Mouse (Mus musculus): Measurements from ENCODE around the gene Capn7. TPM values are rescaled to one million over a fixed set of nuclear protein-coding genes. Genes with fewer than 3 reads are reported as not detected.
A peak's percentile ranks its signal among the peaks of the same experiment; 100 is the strongest.

Gene Capn7
- polyA plus RNA-seq, 1 experiment from 2014 or later, result 53.1 TPM

DNA sequence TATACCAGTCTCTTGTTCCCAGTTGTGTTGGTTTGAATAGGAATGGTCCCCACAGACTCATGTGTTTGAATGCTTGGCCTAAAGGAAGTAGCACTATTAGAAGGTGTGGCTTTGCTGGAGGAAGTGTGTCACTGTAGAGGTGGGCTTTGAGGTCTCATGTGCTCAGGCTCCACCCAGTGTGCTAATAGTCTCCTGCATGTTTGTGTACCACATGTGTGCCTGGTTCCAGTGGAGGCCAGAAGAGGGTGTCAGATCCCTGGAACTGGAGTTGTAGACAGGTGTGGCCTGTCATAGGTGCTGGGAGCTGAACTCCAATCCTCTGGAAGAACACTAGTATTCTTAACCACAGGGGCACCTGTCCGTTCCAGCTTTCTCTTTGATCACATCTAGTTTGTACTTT is 9.2 kb upstream of the Capn7 start:
- WGBS, result 86% methylated on average over 1 of the region's 1 CpGs
- Histone ChIP-seq H3K4me1 (0 out of 2 replicates have a peak, but pooled peaks cover 3% of the 10 kb centered on the region), H3K36me3 (no peaks in the 10 kb centered on the region), H3K27me3 (no peaks in the 10 kb centered on the region), H3K9me3 (replicated peaks) (no peaks in the 10 kb centered on the region), H3K9ac (no peak overlapping the region), H3K4me3 (no peak overlapping the region), H3K27ac (no peak overlapping the region), H3K4me2 (replicated peaks) (no peak overlapping the region)
- no peak for ATAC-seq (ENCODE audit: low FRiP score)

DNA sequence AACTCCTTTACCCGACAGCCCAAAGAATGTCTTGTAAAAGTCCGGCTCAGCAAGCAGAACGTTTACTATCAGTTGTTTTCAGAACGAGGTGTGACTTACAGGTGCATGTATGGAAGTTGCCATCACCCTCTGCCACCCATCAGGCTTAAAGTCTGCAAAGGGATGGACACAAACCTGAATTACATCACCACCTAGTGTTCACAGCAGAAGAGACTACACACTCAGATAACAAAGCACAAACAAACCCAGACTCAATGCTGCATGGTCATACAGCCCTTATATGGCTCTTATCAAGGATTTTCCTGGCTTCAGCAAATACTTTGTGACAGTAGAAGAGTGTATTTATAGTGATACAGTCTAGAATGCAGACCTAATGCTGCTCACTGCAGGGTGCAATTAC is 8.8 kb upstream of the Capn7 start:
- ATAC-seq (ENCODE audit: low FRiP score), result no peak
- no peaks in the 10 kb centered on the region for H3K9me3 ChIP-seq (replicated peaks)
- H3K36me3 ChIP-seq, result no peaks in the 10 kb centered on the region
- no peak overlapping the region for H3K9ac ChIP-seq
- no peaks in the 10 kb centered on the region for H3K27me3 ChIP-seq
- 80% methylated on average over 4 of the region's 4 CpGs for WGBS
- H3K4me3 ChIP-seq, result no peak overlapping the region
- H3K27ac ChIP-seq, result no peak overlapping the region
- H3K4me2 ChIP-seq (replicated peaks), result no peak overlapping the region
- 0 out of 2 replicates have a peak, but pooled peaks cover 3% of the 10 kb centered on the region for H3K4me1 ChIP-seq

DNA sequence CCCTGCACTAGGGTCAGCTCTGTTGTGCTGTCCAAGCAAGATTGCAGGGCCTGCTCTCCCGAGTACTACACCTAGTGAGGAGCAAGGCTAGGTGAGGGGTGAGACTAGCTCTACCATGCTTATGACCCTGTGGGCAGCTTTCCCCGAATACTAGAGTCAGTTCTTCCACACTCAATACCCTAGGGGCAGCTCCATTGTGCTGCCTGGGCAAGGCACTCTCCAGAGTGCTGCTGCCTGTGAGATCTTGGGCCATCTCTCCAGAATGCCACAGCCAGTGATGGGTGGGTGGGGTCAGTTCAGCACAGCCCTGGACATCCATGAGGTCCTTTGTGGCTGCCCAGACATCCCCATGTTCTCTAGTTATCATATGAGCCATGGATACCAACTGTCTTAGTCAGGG is 6.7 kb upstream of the Capn7 start:
- H3K4me1 ChIP-seq, result no peaks in the 10 kb centered on the region
- H3K36me3 ChIP-seq, result no peaks in the 10 kb centered on the region
- H3K27me3 ChIP-seq, result no peaks in the 10 kb centered on the region
- no peak for ATAC-seq (ENCODE audit: low FRiP score)
- no peaks in the 10 kb centered on the region for H3K9me3 ChIP-seq (replicated peaks)
- H3K4me3 ChIP-seq, result no peak overlapping the region
- H3K27ac ChIP-seq, result no peak overlapping the region
- WGBS, result 46% methylated on average over 2 of the region's 2 CpGs
- no peak overlapping the region for H3K9ac ChIP-seq
- no peak overlapping the region for H3K4me2 ChIP-seq (replicated peaks)

DNA sequence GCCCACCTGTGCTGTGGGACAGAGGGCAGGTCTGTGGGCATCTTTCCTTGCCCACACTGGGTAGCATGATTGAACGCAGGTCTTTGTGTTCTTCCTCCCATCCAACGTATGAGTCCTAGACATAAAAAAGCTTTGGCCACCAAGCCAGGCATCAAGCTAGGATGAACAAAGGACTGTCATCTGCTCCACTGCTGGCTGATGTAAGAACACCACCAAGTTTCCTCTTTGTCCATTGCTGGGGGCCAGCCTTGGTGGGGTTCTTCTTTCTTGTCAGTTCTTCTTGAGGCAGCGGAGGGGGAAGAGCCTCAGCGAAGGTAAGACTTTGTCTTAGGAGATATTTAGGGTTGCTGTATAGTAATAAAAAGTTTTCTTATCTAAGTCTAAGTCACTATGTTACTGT is 5.5 kb upstream of the Capn7 start:
- no peak overlapping the region for H3K4me2 ChIP-seq (replicated peaks)
- H3K9ac ChIP-seq, result no peak overlapping the region
- no peaks in the 10 kb centered on the region for H3K27me3 ChIP-seq
- H3K4me3 ChIP-seq, result no peak overlapping the region
- no peaks in the 10 kb centered on the region for H3K36me3 ChIP-seq
- WGBS, result 73% methylated on average over 4 of the region's 4 CpGs
- no peaks in the 10 kb centered on the region for H3K4me1 ChIP-seq
- ATAC-seq (ENCODE audit: low FRiP score), result no peak
- H3K27ac ChIP-seq, result no peak overlapping the region
- H3K9me3 ChIP-seq (replicated peaks), result no peaks in the 10 kb centered on the region

DNA sequence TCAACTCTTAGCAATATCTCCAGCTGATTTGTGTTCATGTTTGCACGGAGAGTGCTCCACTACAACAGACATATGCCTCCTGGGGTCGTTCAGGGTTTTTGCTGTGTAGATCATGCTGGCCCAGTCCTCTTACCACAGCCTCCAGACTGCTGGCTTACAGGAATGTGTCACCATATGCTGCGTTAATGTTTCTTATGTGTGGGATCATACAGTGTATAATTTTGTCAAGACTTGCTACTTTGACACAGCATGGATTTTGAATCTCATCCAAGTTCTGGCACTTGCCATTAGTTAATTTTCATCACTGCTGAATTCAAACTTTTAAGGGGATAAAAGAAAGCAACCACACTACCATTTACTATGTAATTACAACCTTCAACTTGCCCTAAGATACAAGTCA is 673 bp upstream of the Capn7 start:
- 55% methylated on average over 3 of the region's 3 CpGs for WGBS
- peak overlapping the region; percentile 80 for H3K4me3 ChIP-seq
- H3K36me3 ChIP-seq, result peaks cover 3% of the 10 kb centered on the region; the same call in 1 of the 2 replicates
- no peaks in the 10 kb centered on the region for H3K9me3 ChIP-seq (replicated peaks)
- H3K27me3 ChIP-seq, result no peaks in the 10 kb centered on the region
- peak overlapping the region; percentile 48; the same call in 1 of the 2 replicates for H3K9ac ChIP-seq
- ATAC-seq (ENCODE audit: low FRiP score), result no peak
- H3K27ac ChIP-seq, result peak overlapping the region; percentile 92
- peaks cover 15% of the 10 kb centered on the region for H3K4me1 ChIP-seq
- peak overlapping the region; percentile 61 for H3K4me2 ChIP-seq (replicated peaks)

DNA sequence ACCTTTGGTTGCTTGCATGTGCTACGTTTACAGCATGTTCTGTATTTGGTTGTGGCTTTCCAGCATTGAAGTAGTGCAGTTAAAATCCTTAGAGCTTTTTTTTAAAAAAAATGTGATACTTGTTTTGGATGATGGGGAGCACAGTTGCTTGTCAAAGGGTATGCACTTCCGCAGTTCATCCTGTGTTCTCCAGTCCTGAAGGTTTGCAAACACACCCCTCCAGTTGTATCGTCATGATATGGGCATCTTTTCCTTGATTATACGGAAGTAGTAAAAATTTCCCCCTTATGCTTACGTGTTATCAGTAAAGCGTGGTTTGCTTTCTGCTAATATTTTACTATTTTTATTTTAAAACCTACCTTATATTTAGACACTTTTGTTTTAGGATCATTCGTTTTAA is 968 bp downstream of the Capn7 start:
- H3K4me3 ChIP-seq, result peak overlapping the region; percentile 80
- H3K9me3 ChIP-seq (replicated peaks), result no peaks in the 10 kb centered on the region
- H3K4me1 ChIP-seq, result peaks cover 15% of the 10 kb centered on the region
- no peak for ATAC-seq (ENCODE audit: low FRiP score)
- peak overlapping the region; percentile 78 for H3K9ac ChIP-seq
- peaks cover 4% of the 10 kb centered on the region; the same call in 1 of the 2 replicates for H3K36me3 ChIP-seq
- 51% methylated on average over 7 of the region's 7 CpGs for WGBS
- H3K4me2 ChIP-seq (replicated peaks), result peak overlapping the region; percentile 61
- H3K27ac ChIP-seq, result 0 out of 2 replicates have a peak overlapping the region, but pooled peaks have one; percentile 92
- no peaks in the 10 kb centered on the region for H3K27me3 ChIP-seq

DNA sequence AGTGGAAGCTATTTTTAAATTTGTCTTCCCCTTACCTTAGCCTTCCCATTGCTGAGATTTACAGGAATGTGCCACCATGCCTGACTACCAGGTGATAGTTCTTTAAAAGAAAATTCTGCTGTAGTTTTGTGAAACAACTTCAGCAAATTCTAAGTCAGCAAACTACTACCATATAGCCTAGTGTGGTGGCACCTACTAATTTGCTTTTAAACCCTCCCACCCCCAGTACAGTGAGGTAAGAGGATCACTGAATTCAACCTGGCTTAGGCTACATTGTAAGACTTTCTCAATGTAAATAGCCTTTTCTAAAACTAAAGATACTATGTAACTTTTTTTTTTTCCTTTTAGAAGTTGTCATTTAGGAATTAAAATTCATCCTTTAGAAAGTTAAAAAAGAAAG is 1.5 kb downstream of the Capn7 start:
- H3K4me2 ChIP-seq (replicated peaks), result peak overlapping the region; percentile 61
- H3K36me3 ChIP-seq, result peaks cover 5% of the 10 kb centered on the region; the same call in 1 of the 2 replicates
- peaks cover 15% of the 10 kb centered on the region for H3K4me1 ChIP-seq
- no peak for ATAC-seq (ENCODE audit: low FRiP score)
- H3K27me3 ChIP-seq, result no peaks in the 10 kb centered on the region
- H3K27ac ChIP-seq, result no peak overlapping the region
- no peaks in the 10 kb centered on the region for H3K9me3 ChIP-seq (replicated peaks)
- H3K4me3 ChIP-seq, result peak overlapping the region; percentile 80; the same call in 1 of the 2 replicates
- no peak overlapping the region for H3K9ac ChIP-seq

DNA sequence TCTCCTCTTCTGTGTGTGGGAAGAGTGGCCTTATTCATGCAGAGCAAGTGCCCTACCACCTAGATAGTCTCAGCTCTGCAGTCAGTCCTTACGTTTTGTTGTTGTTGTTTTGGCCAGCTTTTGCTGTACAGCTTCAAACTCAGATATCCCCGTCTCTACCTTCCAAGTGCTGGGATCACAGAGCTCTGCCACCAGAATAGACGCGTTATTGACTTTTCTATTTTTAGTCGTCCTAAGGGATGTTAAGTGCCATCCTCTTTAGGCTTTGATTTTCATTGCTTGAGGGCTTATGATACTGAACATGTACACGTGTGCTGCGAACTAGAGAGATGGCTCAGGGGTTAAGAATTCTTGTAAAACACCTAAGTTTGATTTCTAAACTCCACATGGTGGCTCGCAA is 6.8 kb downstream of the Capn7 start:
- H3K4me3 ChIP-seq, result no peak overlapping the region
- no peak overlapping the region for H3K27ac ChIP-seq
- no peak for ATAC-seq (ENCODE audit: low FRiP score)
- H3K9me3 ChIP-seq (replicated peaks), result no peaks in the 10 kb centered on the region
- no peak overlapping the region for H3K4me2 ChIP-seq (replicated peaks)
- no peak overlapping the region for H3K9ac ChIP-seq
- no peaks in the 10 kb centered on the region for H3K27me3 ChIP-seq
- H3K4me1 ChIP-seq, result peaks cover 4% of the 10 kb centered on the region
- peaks cover 26% of the 10 kb centered on the region for H3K36me3 ChIP-seq
- 85% methylated on average over 8 of the region's 8 CpGs for WGBS

DNA sequence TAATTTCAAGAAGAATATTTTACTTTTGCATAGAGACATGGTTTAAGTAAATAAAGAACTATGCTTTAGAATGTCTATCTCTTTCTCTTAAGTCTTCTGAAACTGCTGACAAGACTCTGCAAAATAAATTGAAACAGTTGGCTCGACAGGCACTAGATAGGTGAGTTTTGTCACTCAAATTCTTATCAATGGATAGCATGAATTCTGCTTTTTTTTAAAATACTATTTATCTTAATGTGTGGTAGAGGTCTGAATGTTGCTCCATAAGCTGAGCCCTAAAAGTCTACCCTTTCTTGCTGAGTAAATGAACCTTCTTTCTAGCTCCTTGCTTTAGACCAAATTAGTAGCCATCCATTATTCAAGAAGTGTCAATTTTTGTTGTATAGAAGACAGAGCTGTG is 8.9 kb downstream of the Capn7 start:
- peaks cover 32% of the 10 kb centered on the region for H3K36me3 ChIP-seq
- H3K4me2 ChIP-seq (replicated peaks), result no peak overlapping the region
- H3K4me3 ChIP-seq, result no peak overlapping the region
- no peak for ATAC-seq (ENCODE audit: low FRiP score)
- no peak overlapping the region for H3K27ac ChIP-seq
- no peak overlapping the region for H3K9ac ChIP-seq
- no peaks in the 10 kb centered on the region for H3K4me1 ChIP-seq
- 98% methylated on average over 1 of the region's 1 CpGs for WGBS
- H3K9me3 ChIP-seq (replicated peaks), result no peaks in the 10 kb centered on the region
- H3K27me3 ChIP-seq, result no peaks in the 10 kb centered on the region

DNA sequence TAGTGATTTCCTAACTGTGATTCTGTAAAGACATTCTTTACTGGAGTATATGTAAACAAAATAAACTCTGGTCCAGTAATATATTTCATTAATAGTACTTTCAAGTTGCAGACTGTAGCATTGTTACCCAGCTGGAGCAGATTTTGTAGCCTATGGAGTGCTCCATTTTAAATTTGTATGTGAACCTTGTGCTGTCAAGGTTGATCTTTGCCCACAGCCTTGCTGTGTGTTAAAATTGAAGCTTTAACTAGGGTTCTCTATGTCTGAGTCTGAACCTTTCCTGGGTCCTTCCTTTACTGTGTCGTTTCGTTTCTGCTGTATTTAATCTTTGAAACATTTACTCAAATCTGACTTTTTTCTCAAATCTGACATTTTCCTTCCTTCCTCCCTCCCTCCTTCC is 25.8 kb downstream of the Capn7 start:
- H3K4me2 ChIP-seq (replicated peaks), result no peak overlapping the region
- no peak overlapping the region for H3K9ac ChIP-seq
- H3K4me3 ChIP-seq, result no peak overlapping the region
- no peak overlapping the region for H3K27ac ChIP-seq
- no peak for ATAC-seq (ENCODE audit: low FRiP score)
- peaks cover 57% of the 10 kb centered on the region for H3K36me3 ChIP-seq
- 95% methylated on average over 2 of the region's 2 CpGs for WGBS
- H3K4me1 ChIP-seq, result no peaks in the 10 kb centered on the region
- H3K9me3 ChIP-seq (replicated peaks), result no peaks in the 10 kb centered on the region
- H3K27me3 ChIP-seq, result no peaks in the 10 kb centered on the region

DNA sequence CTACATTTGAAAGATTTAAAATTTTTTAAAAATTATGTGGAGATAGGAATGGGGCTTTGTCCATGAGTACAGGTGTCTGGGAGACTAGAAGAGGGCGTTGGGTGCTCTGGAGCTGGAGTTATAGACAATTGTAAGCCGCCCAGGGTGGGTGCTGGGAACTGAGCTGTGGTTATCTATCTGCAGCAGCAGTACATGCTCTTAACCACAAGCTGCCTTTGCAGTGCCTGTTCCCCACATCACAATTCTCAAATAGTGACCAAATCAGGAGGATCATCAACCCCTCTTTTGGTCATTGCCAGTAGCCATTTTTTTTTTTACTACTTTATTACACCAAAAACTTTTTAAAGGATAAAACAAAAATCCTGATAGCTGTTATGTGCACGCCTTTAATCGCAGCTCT is 28.2 kb downstream of the Capn7 start:
- H3K4me3 ChIP-seq, result no peak overlapping the region
- H3K4me2 ChIP-seq (replicated peaks), result no peak overlapping the region
- H3K27me3 ChIP-seq, result no peaks in the 10 kb centered on the region
- peaks cover 55% of the 10 kb centered on the region for H3K36me3 ChIP-seq
- H3K9ac ChIP-seq, result no peak overlapping the region
- no peaks in the 10 kb centered on the region for H3K4me1 ChIP-seq
- no peaks in the 10 kb centered on the region for H3K9me3 ChIP-seq (replicated peaks)
- WGBS, result 95% methylated on average over 4 of the region's 4 CpGs
- no peak for ATAC-seq (ENCODE audit: low FRiP score)
- H3K27ac ChIP-seq, result no peak overlapping the region

DNA sequence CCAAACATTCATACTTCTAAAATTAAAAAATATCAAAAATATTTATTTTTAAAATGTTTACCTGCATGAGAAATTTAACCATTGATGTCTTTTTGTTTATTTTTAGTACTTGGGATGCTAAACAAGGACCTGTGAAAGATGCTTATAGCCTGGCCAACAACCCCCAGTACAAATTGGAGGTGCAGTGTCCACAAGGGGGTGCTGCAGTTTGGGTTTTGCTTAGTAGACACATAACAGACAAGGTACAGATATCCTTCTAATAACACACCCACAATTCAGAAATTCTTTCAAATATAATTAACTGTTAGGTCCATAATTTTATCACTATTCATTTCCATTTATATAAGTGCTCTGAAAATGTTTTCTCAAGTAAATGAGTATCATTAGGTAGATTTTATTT is 28.9 kb downstream of the Capn7 start:
- H3K27ac ChIP-seq, result no peak overlapping the region
- H3K36me3 ChIP-seq, result peaks cover 57% of the 10 kb centered on the region
- no peak overlapping the region for H3K9ac ChIP-seq
- no peak overlapping the region for H3K4me2 ChIP-seq (replicated peaks)
- no peaks in the 10 kb centered on the region for H3K9me3 ChIP-seq (replicated peaks)
- ATAC-seq (ENCODE audit: low FRiP score), result no peak
- no peak overlapping the region for H3K4me3 ChIP-seq
- no peaks in the 10 kb centered on the region for H3K4me1 ChIP-seq
- H3K27me3 ChIP-seq, result no peaks in the 10 kb centered on the region

DNA sequence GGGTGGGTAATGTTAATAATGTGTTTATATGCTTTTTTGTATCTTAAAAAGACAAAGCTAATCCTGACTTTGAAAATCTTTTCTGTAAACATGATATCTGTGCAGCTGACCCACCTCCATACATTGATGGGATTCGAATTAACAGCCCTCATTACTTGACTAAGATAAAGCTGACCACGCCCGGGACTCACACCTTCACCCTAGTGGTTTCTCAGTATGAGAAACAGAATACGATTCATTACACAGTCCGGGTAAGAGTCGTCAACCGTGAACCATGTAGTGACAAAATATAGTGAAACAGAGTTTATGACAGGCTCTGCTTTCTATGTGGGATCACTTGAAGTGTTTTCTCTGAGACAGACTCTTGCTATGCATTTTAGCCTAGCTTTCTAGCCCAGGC is 31.5 kb downstream of the Capn7 start:
- 95% methylated on average over 7 of the region's 7 CpGs for WGBS
- no peak overlapping the region for H3K4me3 ChIP-seq
- H3K36me3 ChIP-seq, result peaks cover 65% of the 10 kb centered on the region
- H3K4me2 ChIP-seq (replicated peaks), result no peak overlapping the region
- no peaks in the 10 kb centered on the region for H3K4me1 ChIP-seq
- no peaks in the 10 kb centered on the region for H3K9me3 ChIP-seq (replicated peaks)
- H3K27ac ChIP-seq, result no peak overlapping the region
- ATAC-seq (ENCODE audit: low FRiP score), result no peak
- no peaks in the 10 kb centered on the region for H3K27me3 ChIP-seq
- H3K9ac ChIP-seq, result no peak overlapping the region
